Mouse (Mus musculus) mouse trophoblast stem cell (cell line): Measurements from ENCODE around the gene Gm5798.
"Not testable (repeated sequence)": the region's sequence is repeated elsewhere in the genome, so short reads cannot be mapped to it uniquely, and the experiment has no call there.

Experiments
- in situ Hi-C, 2 experiments: fragments of 300-500 bp; cut with MseI, MboI; formaldehyde crosslinking; loops; 2 replicates in 1 of 2; 3 replicates in 1 of 2; pipeline ENCODE4 v1.15.1; 2025

Gene Gm5798

GRCm38 (mm10) chr14:41348309-41348708, at the start of gene Gm5798:
Gene Gm5798, plus strand, starts transcription at chr14:41348609.
- in situ Hi-C loops: not testable (repeated sequence)

GRCm38 (mm10) chr14:41386279-41386678, 37.9 kb downstream of the Gm5798 start, which contains the start of gene Gm7945:
Gene Gm7945, minus strand, starts transcription at chr14:41386379.
- in situ Hi-C loops: not testable (repeated sequence)
